Mouse (Mus musculus) C2C12 (cell line): ENCODE measurements around the gene Zfp661. TPM values are rescaled to one million over a fixed set of nuclear protein-coding genes. Genes with fewer than 3 reads are reported as not detected.
"Not testable (repeated sequence)": the region's sequence is repeated elsewhere in the genome, so short reads cannot be mapped to it uniquely, and the experiment has no call there.

Source experiments
- H3K27me3 ChIP-seq: one replicate; pipeline ENCODE4 v1.6.1; 2011; ENCODE audit not compliant: control insufficient read depth, insufficient read depth, insufficient read length
- H3K36me3 ChIP-seq: one replicate; pipeline ENCODE4 v1.6.1; 2011; ENCODE audit not compliant: control insufficient read depth, insufficient read depth
- H3K4me3 ChIP-seq: one replicate; pipeline ENCODE4 v1.5.1; 2011; ENCODE audit warnings: mild to moderate bottlenecking, control low read depth; ENCODE audit not compliant: poor library complexity, insufficient read depth, severe bottlenecking
- H3K79me2 ChIP-seq: one replicate; pipeline ENCODE4 v1.6.1; 2011; ENCODE audit not compliant: control insufficient read depth, insufficient read depth
- H3K79me3 ChIP-seq: one replicate; pipeline ENCODE4 v1.6.1; 2011; ENCODE audit warnings: low read depth, control low read depth
- H3ac ChIP-seq: one replicate; pipeline ENCODE3; 2011; ENCODE audit warnings: low read depth; ENCODE audit not compliant: control insufficient read depth, insufficient read length
- CEBPB ChIP-seq: IDR thresholded peaks from one replicate; pipeline ENCODE4 v1.6.1; 2011; ENCODE audit warnings: low read depth, mild to moderate bottlenecking, control low read depth, moderate library complexity
- CTCF ChIP-seq: IDR thresholded peaks from one replicate; pipeline ENCODE4 v1.5.1; 2011; ENCODE audit not compliant: control insufficient read depth, insufficient read depth, insufficient read length
- FOSL1 ChIP-seq: IDR thresholded peaks from one replicate; pipeline ENCODE4 v1.8.0; 2011; ENCODE audit warnings: mild to moderate bottlenecking, low read length; ENCODE audit not compliant: poor library complexity, insufficient read depth, severe bottlenecking
- MAX ChIP-seq: IDR thresholded peaks from one replicate; pipeline ENCODE4 v1.6.1; 2011; ENCODE audit warnings: mild to moderate bottlenecking, control low read depth
- MYOD1 ChIP-seq: IDR thresholded peaks from one replicate; pipeline ENCODE4 v1.6.1; 2011; ENCODE audit warnings: low read depth; ENCODE audit not compliant: control insufficient read depth, insufficient read length
- MYOG ChIP-seq: IDR thresholded peaks from one replicate; pipeline ENCODE4 v1.6.1; 2011; ENCODE audit not compliant: control insufficient read depth, insufficient read length; ENCODE audit errors: extremely low read depth
- USF1 ChIP-seq: IDR thresholded peaks from one replicate; pipeline ENCODE4 v1.6.1; 2011; ENCODE audit warnings: low read depth, mild to moderate bottlenecking, control low read depth, moderate library complexity
- polyA plus RNA-seq: library from polyadenylated mRNA; unstranded; fragments of >200 nt; fragmentation: generic; extraction: Trizol; gene quantifications from one replicate; pipeline ENCODE4 v1.2.1, GENCODE M21; 2012; ENCODE audit warnings: missing spikeins

Zfp661 gene
- polyA plus RNA-seq, 1 experiment = 0.89 TPM

- Histone ChIP-seq H3K79me2 (no peaks in the 10 kb centered on the region), H3K4me3 (no peak overlapping the region), H3K36me3 (peaks cover 13% of the 10 kb centered on the region), H3K27me3 (no peaks in the 10 kb centered on the region), H3K79me3 (no peaks in the 10 kb centered on the region), H3ac (no peak overlapping the region)
- TF ChIP-seq CTCF (no peak), MYOD1 (no peak), CEBPB (no peak), MAX (no peak), MYOG (no peak), USF1 (no peak), FOSL1 (no peak)
These were observed 22.1 kb upstream of the Zfp661 start for GRCm38 (mm10) chr2:127608986-127609385.

- H3K79me3 ChIP-seq = no peaks in the 10 kb centered on the region
- TF ChIP-seq MYOD1 (no peak), CTCF (no peak), FOSL1 (no peak), MYOG (no peak), MAX (no peak), CEBPB (no peak), USF1 (no peak)
- H3K4me3 ChIP-seq = no peak overlapping the region
- H3K36me3 ChIP-seq = peaks cover 17% of the 10 kb centered on the region
- H3K79me2 ChIP-seq = no peaks in the 10 kb centered on the region
- no peaks in the 10 kb centered on the region for H3K27me3 ChIP-seq
- no peak overlapping the region for H3ac ChIP-seq
These were observed 21.3 kb upstream of the Zfp661 start for GRCm38 (mm10) chr2:127608234-127608633.

- no peaks in the 10 kb centered on the region for H3K79me2 ChIP-seq
- peaks cover 42% of the 10 kb centered on the region for H3K36me3 ChIP-seq
- no peak overlapping the region for H3ac ChIP-seq
- H3K79me3 ChIP-seq = no peaks in the 10 kb centered on the region
- no peaks in the 10 kb centered on the region for H3K27me3 ChIP-seq
- no peak for TF ChIP-seq USF1
- no peak for TF ChIP-seq CTCF
- no peak for TF ChIP-seq MYOG
- H3K4me3 ChIP-seq = no peak overlapping the region
These were observed 18.3 kb upstream of the Zfp661 start for GRCm38 (mm10) chr2:127605203-127605602.

GRCm38 (mm10) chr2:127603383-127603782 lies 16.5 kb upstream of the Zfp661 start:
- H3K79me2 ChIP-seq, H3ac ChIP-seq, H3K27me3 ChIP-seq, H3K79me3 ChIP-seq, H3K4me3 ChIP-seq: not testable (repeated sequence)
- H3K36me3 ChIP-seq = peaks cover 58% of the 10 kb centered on the region

DNA sequence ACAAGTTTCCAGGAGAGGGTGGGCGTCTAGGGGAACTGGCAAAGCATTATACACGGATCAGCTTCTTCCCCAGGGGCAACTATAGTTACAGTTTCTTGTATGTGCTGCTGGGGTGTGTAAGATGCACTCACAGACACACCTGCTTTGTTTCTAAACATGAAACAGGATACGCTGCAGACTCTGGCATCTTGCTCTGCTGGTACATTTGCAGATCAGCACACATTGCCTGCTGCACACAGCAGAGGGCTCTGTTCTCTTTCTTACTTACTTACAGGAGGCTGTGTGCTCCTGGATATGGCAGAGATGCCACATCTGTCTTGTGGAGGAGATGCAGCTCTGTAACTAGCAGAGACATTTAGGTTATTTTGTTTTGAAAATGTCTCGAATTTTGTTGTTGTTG lies 3.9 kb upstream of the Zfp661 start:
- Histone ChIP-seq H3K79me2 (peaks cover 43% of the 10 kb centered on the region), H3K4me3 (no peak overlapping the region), H3K79me3 (peaks cover 28% of the 10 kb centered on the region), H3K36me3 (peaks cover 11% of the 10 kb centered on the region), H3ac (no peak overlapping the region), H3K27me3 (no peaks in the 10 kb centered on the region)
- TF ChIP-seq CEBPB = no peak
- TF ChIP-seq MYOG = no peak
- TF ChIP-seq MAX = no peak
- no peak for TF ChIP-seq CTCF
- no peak for TF ChIP-seq MYOD1

DNA sequence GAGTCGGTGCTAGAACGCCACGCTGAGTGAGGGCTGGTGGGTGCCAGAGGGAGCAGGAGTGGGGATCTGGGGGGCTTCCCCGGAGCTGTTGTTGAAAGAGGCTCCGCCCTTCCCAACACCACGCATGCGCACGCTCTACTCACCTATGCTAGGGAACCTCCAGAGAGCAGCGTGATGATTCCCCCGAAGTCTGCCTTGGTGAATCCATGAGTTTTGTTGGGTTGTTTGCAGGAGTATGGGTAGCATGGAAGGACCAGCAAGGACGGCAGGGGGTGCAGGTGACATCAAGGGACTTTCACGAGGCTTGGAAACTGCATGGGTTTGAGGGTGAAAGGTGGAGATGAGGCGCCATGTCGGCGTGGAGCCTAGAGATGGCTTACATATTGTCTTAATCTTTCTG lies 3.3 kb upstream of the Zfp661 start:
- H3K79me2 ChIP-seq = peaks cover 43% of the 10 kb centered on the region
- peaks cover 11% of the 10 kb centered on the region for H3K36me3 ChIP-seq
- H3ac ChIP-seq = no peak overlapping the region
- no peak overlapping the region for H3K4me3 ChIP-seq
- no peaks in the 10 kb centered on the region for H3K27me3 ChIP-seq
- H3K79me3 ChIP-seq = peaks cover 28% of the 10 kb centered on the region
- no peak for TF ChIP-seq MAX
- TF ChIP-seq MYOG = no peak
- TF ChIP-seq MYOD1 = no peak
- no peak for TF ChIP-seq CTCF
- TF ChIP-seq FOSL1 = no peak
- TF ChIP-seq USF1 = no peak
- TF ChIP-seq CEBPB = no peak
